Mouse (Mus musculus) layer of hippocampus, postnatal 25 days (tissue): ENCODE measurements around the gene Dtnb. TPM values are rescaled to one million over a fixed set of nuclear protein-coding genes. Genes with fewer than 3 reads are reported as not detected.

Experiments used
- DNase-seq, 2 experiments: peaks; one replicate each; pipeline ENCODE4 v3.0.0; 2022; ENCODE audit warnings: mixed read lengths in 2 of 2, low spot score in 1 of 2; ENCODE audit errors: extremely low spot score in 1 of 2
- microRNA-seq, 2 experiments: library from miRNA; unstranded; fragments of <30 nt; microRNA quantifications; one replicate each; pipeline ENCODE4 v1.2.0; 2021
- total RNA-seq, 2 experiments: library from RNA; stranded (reverse); gene quantifications; 2 replicates each; pipeline ENCODE4 v1.2.3; 2021

Gene Dtnb
- total RNA-seq, 2 experiments from 2014 or later: 114 to 118 TPM

- no peak for DNase-seq
Observed at GRCm38 (mm10) chr12:3824906-3825713, 252.9 kb downstream of the Dtnb start.

GRCm38 (mm10) chr12:3825714-3826080, 253.5 kb downstream of the Dtnb start:
- DNase-seq: no peak

- no peak for DNase-seq
Observed at GRCm38 (mm10) chr12:3827771-3828170, 255.6 kb downstream of the Dtnb start.

Small RNAs within 50 kb of the gene (microRNA-seq; reads per million reads assigned to microRNA genes)
- gene Gm26050: 0 reads per million in 2 experiments

Other genes starting within 250 kb of the Dtnb start
- 100 to 1,000 TPM; 174 to 177 TPM for gene Kif3c, start 207.2 kb upstream of the Dtnb start, total RNA-seq
- gene Asxl2, start 145.5 kb upstream of the Dtnb start, total RNA-seq: 10 to 100 TPM; 26.2 to 27.9 TPM
- 100 to 1,000 TPM in 1 of 2 experiments, 10 to 100 TPM in 1; 91.4 to 116 TPM for gene Dnmt3a, start 233.6 kb downstream of the Dtnb start, total RNA-seq